Mouse (Mus musculus): ENCODE measurements at regions not wholly inside any gene's neighbourhood (a gene's known extent, or its start where the extent isn't known, plus 50 kb on each side); places are given as distances from the start of the nearest gene placed in this dataset.
A peak's percentile ranks its signal among the peaks of the same experiment; 100 is the strongest.

- Histone ChIP-seq H3K9ac (replicated peaks) (no peak overlapping the region), H3K4me3 (replicated peaks) (no peak overlapping the region), H3K9me3 (no peaks in the 10 kb centered on the region), H3K4me2 (peak overlapping the region; percentile 29), H3K27ac (no peak overlapping the region), H3K27me3 (no peaks in the 10 kb centered on the region), H3K36me3 (no peaks in the 10 kb centered on the region), H3K4me1 (replicated peaks) (peaks cover 20% of the 10 kb centered on the region)
- 47% methylated on average over 5 of the region's 5 CpGs for WGBS
- ATAC-seq (ENCODE audit: insufficient number of reproducible peaks, insufficient read depth, low FRiP score, low TSS enrichment, low read depth), result no peak
These were observed 373.2 kb upstream of the Nt5c1b start for GRCm38 (mm10) chr12:9996455-9997189.

DNA sequence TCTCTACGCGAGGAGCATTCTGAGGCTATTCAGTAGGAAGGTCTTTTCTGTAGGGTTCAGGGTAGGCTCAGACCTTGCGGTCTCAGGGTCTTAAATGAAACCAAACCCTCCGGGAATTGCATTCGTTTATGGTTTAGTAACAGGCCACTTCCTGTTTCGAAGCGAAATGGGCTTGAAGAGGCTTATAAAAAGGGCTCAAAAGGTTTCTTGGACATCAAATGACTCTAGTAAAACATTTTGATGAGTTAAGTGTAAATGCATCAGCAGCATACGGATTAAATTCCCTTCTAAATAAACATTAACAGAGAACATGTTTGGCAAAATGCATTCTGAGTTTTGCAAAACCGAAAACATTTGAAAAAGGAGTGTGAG is 372.6 kb upstream of the Nt5c1b start:
- no peak overlapping the region for H3K27ac ChIP-seq
- H3K4me3 ChIP-seq (replicated peaks), result no peak overlapping the region
- H3K36me3 ChIP-seq, result no peaks in the 10 kb centered on the region
- H3K9ac ChIP-seq (replicated peaks), result no peak overlapping the region
- peaks cover 20% of the 10 kb centered on the region for H3K4me1 ChIP-seq (replicated peaks)
- whole genome bisulfite sequencing, result 14% methylated on average over 9 of the region's 9 CpGs
- H3K4me2 ChIP-seq, result peak overlapping the region; percentile 29
- no peaks in the 10 kb centered on the region for H3K27me3 ChIP-seq
- H3K9me3 ChIP-seq, result no peaks in the 10 kb centered on the region
- ATAC-seq (ENCODE audit: insufficient number of reproducible peaks, insufficient read depth, low FRiP score, low TSS enrichment, low read depth), result no peak

GRCm38 (mm10) chr12:9997571-9997970 is 372.2 kb upstream of the Nt5c1b start:
- H3K4me2 ChIP-seq, result peak overlapping the region; percentile 29
- H3K4me3 ChIP-seq (replicated peaks), result no peak overlapping the region
- no peaks in the 10 kb centered on the region for H3K36me3 ChIP-seq
- no peaks in the 10 kb centered on the region for H3K9me3 ChIP-seq
- H3K27ac ChIP-seq, result no peak overlapping the region
- no peak overlapping the region for H3K9ac ChIP-seq (replicated peaks)
- 11% methylated on average over 3 of the region's 3 CpGs for WGBS
- H3K27me3 ChIP-seq, result no peaks in the 10 kb centered on the region
- ATAC-seq (ENCODE audit: insufficient number of reproducible peaks, insufficient read depth, low FRiP score, low TSS enrichment, low read depth), result no peak
- H3K4me1 ChIP-seq (replicated peaks), result peaks cover 20% of the 10 kb centered on the region

GRCm38 (mm10) chr12:9999933-10000332 is 369.8 kb upstream of the Nt5c1b start:
- 70% methylated on average over 6 of the region's 6 CpGs for WGBS
- ATAC-seq (ENCODE audit: insufficient number of reproducible peaks, insufficient read depth, low FRiP score, low TSS enrichment, low read depth), result no peak
- H3K4me3 ChIP-seq (replicated peaks), result no peak overlapping the region

DNA sequence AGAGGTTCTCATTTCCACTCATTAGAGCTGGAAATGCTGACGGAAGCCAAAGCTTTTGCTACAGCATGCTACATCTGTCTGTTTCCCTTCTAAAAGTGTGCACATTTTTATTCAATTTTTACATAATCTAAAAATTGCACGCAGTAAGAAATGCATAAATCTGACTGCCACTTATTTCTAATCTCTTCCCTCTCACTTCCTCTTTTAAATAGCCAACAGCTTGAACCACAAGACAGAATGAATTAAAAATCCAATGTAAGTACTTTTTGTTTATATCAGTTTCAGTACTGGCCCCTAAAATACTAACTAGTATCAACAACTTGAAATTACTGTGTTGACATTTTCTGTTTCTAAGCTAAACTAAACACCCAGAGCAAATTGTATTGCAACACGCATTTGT is 361.3 kb upstream of the Nt5c1b start:
- Histone ChIP-seq H3K27ac (no peak overlapping the region), H3K9me3 (no peaks in the 10 kb centered on the region), H3K4me2 (no peak overlapping the region), H3K9ac (replicated peaks) (no peak overlapping the region), H3K36me3 (no peaks in the 10 kb centered on the region), H3K4me1 (replicated peaks) (no peaks in the 10 kb centered on the region), H3K4me3 (replicated peaks) (no peak overlapping the region), H3K27me3 (no peaks in the 10 kb centered on the region)
- 76% methylated on average over 3 of the region's 3 CpGs for WGBS
- no peak for ATAC-seq (ENCODE audit: insufficient number of reproducible peaks, insufficient read depth, low FRiP score, low TSS enrichment, low read depth)

More at GRCm38 (mm10) chr12:9999933-10000332, 369.8 kb upstream of the Nt5c1b start:
- Histone ChIP-seq H3K36me3 (no peaks in the 10 kb centered on the region), H3K4me1 (replicated peaks) (peaks cover 20% of the 10 kb centered on the region), H3K27me3 (no peaks in the 10 kb centered on the region), H3K27ac (no peak overlapping the region), H3K9me3 (no peaks in the 10 kb centered on the region), H3K9ac (replicated peaks) (no peak overlapping the region), H3K4me2 (no peak overlapping the region)

GRCm38 (mm10) chr12:10016710-10017581 is 352.8 kb upstream of the Nt5c1b start:
- Histone ChIP-seq H3K9me3 (no peaks in the 10 kb centered on the region), H3K9ac (replicated peaks) (no peak overlapping the region), H3K4me1 (replicated peaks) (no peaks in the 10 kb centered on the region), H3K4me3 (replicated peaks) (no peak overlapping the region), H3K27me3 (no peaks in the 10 kb centered on the region), H3K4me2 (no peak overlapping the region), H3K27ac (no peak overlapping the region), H3K36me3 (no peaks in the 10 kb centered on the region)
- WGBS, result 81% methylated on average over 15 of the region's 15 CpGs
- no peak for ATAC-seq (ENCODE audit: insufficient number of reproducible peaks, insufficient read depth, low FRiP score, low TSS enrichment, low read depth)

- WGBS, result 31% methylated on average over 8 of the region's 8 CpGs
These were observed 334.3 kb upstream of the Nt5c1b start for GRCm38 (mm10) chr12:10035479-10035878.

DNA sequence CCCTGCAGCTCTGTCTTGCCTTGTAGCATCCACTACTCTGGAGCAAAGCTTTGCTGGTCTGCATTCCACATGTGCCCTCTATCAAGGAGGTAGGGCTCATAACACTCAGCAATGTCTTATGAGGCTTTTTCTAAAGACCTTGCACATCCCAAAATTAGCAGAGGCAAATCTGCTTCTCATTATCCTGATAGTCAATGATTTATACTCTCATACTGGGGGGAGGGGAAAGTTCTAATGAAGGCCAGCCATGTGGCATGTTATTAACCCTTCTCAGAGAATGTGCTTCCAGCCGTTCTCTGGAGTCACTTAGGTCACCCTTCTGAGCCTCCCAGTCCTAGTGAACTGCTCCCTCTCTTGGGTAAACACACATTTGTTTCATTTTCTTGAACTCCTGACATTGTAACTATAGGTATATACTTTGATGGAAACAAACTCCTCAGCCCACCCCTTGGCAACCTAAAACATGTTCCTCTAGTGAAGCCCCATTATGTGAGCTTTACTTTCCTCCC is 307.7 kb upstream of the Nt5c1b start:
- Histone ChIP-seq H3K9ac (replicated peaks) (no peak overlapping the region), H3K4me2 (no peak overlapping the region), H3K4me1 (replicated peaks) (peaks cover 9% of the 10 kb centered on the region), H3K4me3 (replicated peaks) (no peak overlapping the region), H3K9me3 (no peaks in the 10 kb centered on the region), H3K27me3 (no peaks in the 10 kb centered on the region), H3K27ac (no peak overlapping the region), H3K36me3 (no peaks in the 10 kb centered on the region)
- no peak for ATAC-seq (ENCODE audit: insufficient number of reproducible peaks, insufficient read depth, low FRiP score, low TSS enrichment, low read depth)
- 3% methylated on average over 1 of the region's 1 CpGs for WGBS

More at GRCm38 (mm10) chr12:10035479-10035878, 334.3 kb upstream of the Nt5c1b start:
- no peaks in the 10 kb centered on the region for H3K4me1 ChIP-seq (replicated peaks)
- H3K9me3 ChIP-seq, result no peaks in the 10 kb centered on the region
- no peaks in the 10 kb centered on the region for H3K36me3 ChIP-seq
- H3K27me3 ChIP-seq, result no peaks in the 10 kb centered on the region
- no peak overlapping the region for H3K4me2 ChIP-seq
- no peak overlapping the region for H3K4me3 ChIP-seq (replicated peaks)
- ATAC-seq (ENCODE audit: insufficient number of reproducible peaks, insufficient read depth, low FRiP score, low TSS enrichment, low read depth), result 0 out of 2 replicates have a peak, but pooled peaks have one; percentile 31
- no peak overlapping the region for H3K9ac ChIP-seq (replicated peaks)
- H3K27ac ChIP-seq, result no peak overlapping the region

GRCm38 (mm10) chr12:10078341-10078740 is 291.4 kb upstream of the Nt5c1b start:
- WGBS, result 79% methylated on average over 5 of the region's 5 CpGs

DNA sequence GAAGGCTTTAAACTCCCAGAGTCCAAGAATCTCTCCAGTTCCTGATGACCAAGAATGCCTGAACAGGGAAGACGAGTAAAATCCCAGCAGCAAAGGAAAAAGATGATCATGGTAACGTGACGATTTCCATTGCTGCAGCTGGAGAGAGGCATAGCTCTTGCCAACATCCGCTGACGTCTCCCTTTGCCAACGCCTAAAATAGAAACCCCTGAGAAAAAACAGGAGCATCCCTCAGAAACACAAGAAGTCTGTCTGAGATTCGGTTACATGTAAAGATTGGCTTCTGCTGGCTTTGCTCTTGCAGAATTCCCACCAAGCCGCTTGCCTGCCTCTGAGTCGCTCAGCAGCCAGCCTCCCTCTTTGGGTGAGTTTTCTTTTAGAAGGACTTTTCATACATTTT is 290.3 kb upstream of the Nt5c1b start:
- H3K27ac ChIP-seq, result no peak overlapping the region
- H3K9ac ChIP-seq (replicated peaks), result no peak overlapping the region
- no peaks in the 10 kb centered on the region for H3K27me3 ChIP-seq
- H3K9me3 ChIP-seq, result no peaks in the 10 kb centered on the region
- H3K4me3 ChIP-seq (replicated peaks), result no peak overlapping the region
- no peaks in the 10 kb centered on the region for H3K4me1 ChIP-seq (replicated peaks)
- WGBS, result 82% methylated on average over 9 of the region's 9 CpGs
- no peak overlapping the region for H3K4me2 ChIP-seq
- no peaks in the 10 kb centered on the region for H3K36me3 ChIP-seq
- no peak for ATAC-seq (ENCODE audit: insufficient number of reproducible peaks, insufficient read depth, low FRiP score, low TSS enrichment, low read depth)

More at GRCm38 (mm10) chr12:10078341-10078740, 291.4 kb upstream of the Nt5c1b start:
- Histone ChIP-seq H3K4me1 (replicated peaks) (no peaks in the 10 kb centered on the region), H3K36me3 (no peaks in the 10 kb centered on the region), H3K4me2 (no peak overlapping the region), H3K27ac (no peak overlapping the region), H3K9me3 (no peaks in the 10 kb centered on the region), H3K27me3 (no peaks in the 10 kb centered on the region), H3K9ac (replicated peaks) (no peak overlapping the region), H3K4me3 (replicated peaks) (no peak overlapping the region)
- ATAC-seq (ENCODE audit: insufficient number of reproducible peaks, insufficient read depth, low FRiP score, low TSS enrichment, low read depth), result no peak

DNA sequence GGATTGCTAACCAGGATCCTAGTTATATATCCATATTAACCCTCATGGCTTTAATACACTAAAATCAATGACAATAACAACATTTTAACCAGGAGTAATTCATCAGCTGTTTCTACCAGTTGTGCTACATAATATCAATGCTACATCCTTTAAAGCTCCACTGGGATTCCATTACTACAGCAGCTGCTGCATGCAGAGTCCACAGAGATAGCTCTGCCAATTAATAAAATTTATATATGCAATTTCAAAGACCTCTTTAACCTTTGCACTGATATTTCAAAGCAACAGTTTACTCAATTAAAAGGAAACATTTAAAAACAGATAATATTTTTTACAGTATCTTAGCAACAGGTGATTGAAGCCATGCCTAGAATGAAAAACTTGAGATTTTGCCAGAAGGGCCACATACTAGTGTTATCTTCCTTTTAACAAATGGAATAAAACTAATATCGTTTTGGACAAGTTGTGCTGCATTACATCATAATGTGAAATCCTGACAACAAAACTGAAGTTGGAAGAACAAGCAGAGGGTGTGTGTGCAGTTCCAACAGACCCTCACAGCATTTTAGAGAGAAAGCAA is 256.8 kb upstream of the Nt5c1b start:
- Histone ChIP-seq H3K4me1 (replicated peaks) (no peaks in the 10 kb centered on the region), H3K4me3 (replicated peaks) (no peak overlapping the region), H3K27me3 (no peaks in the 10 kb centered on the region), H3K9ac (replicated peaks) (no peak overlapping the region), H3K4me2 (no peak overlapping the region), H3K27ac (no peak overlapping the region), H3K36me3 (no peaks in the 10 kb centered on the region), H3K9me3 (no peaks in the 10 kb centered on the region)
- WGBS, result 84% methylated on average over 1 of the region's 1 CpGs
- ATAC-seq (ENCODE audit: insufficient number of reproducible peaks, insufficient read depth, low FRiP score, low TSS enrichment, low read depth), result no peak

Measured in limb, embryonic 12.5 days (tissue).